Mouse (Mus musculus) granulocyte monocyte progenitor cell, adult 5-6 weeks (primary cell): Measurements from ENCODE around the gene Gtf3c6. TPM values are rescaled to one million over a fixed set of nuclear protein-coding genes. Genes with fewer than 3 reads are reported as not detected.
A peak's percentile ranks its signal among the peaks of the same experiment; 100 is the strongest.

Source experiments
- ATAC-seq: replicated peaks from 2 replicates; pipeline ENCODE4 v1.8.0; 2016; ENCODE audit warnings: mild to moderate bottlenecking, moderate TSS enrichment, inconsistent platforms; ENCODE audit not compliant: poor library complexity, severe bottlenecking
- total RNA-seq, 2 experiments: library from RNA; stranded (forward) in 1 of 2; stranded (reverse) in 1 of 2; fragments of 200-712, 200-1000 nt in 1 of 2; fragments of >200 nt in 1 of 2; fragmentation: Nextera tagmentation in 1 of 2; gene quantifications; 2 replicates each; pipeline ENCODE4 v1.2.3; 2014 to 2017

Gtf3c6 gene
- total RNA-seq (2014; fragmentation: Nextera tagmentation) (79.4 and 107 TPM in 2 replicates), total RNA-seq (2017) (199 and 236 TPM in 2 replicates)

- ATAC-seq: peak; percentile 60
Observed at GRCm38 (mm10) chr10:40257414-40258255, at the start of gene Gtf3c6. TSS of gene Gtf3c6 (minus strand) at chr10:40258108.

DNA sequence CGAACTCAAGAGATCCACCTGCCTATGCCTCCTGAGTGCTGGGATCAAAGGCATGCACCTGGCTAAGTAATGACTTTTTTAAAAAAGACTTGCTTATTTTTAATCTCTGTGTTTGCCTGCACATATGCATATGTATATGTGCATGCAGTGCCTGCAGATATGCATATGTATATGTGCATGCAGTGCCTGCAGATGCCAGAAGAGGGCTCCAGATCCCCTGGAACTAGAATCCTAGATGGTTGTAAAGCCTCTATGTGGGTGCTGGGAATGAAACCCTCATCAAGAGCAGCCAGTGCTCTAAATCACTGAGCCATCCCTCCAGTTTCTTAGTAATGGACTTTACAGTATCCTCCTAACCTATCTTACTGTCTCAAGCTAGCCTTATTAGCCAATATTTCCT lies 48.1 kb upstream of the Gtf3c6 start:
- no peak for ATAC-seq

- ATAC-seq: peak; percentile 87
Observed at GRCm38 (mm10) chr10:40302140-40302985, 44.5 kb upstream of the Gtf3c6 start, which contains the start of gene Amd1. TSS of gene Amd1 (minus strand) at chr10:40302186.

GRCm38 (mm10) chr10:40301181-40302075 lies 43.5 kb upstream of the Gtf3c6 start:
- ATAC-seq: 0 out of 2 replicates have a peak, but pooled peaks have one; percentile 4

DNA sequence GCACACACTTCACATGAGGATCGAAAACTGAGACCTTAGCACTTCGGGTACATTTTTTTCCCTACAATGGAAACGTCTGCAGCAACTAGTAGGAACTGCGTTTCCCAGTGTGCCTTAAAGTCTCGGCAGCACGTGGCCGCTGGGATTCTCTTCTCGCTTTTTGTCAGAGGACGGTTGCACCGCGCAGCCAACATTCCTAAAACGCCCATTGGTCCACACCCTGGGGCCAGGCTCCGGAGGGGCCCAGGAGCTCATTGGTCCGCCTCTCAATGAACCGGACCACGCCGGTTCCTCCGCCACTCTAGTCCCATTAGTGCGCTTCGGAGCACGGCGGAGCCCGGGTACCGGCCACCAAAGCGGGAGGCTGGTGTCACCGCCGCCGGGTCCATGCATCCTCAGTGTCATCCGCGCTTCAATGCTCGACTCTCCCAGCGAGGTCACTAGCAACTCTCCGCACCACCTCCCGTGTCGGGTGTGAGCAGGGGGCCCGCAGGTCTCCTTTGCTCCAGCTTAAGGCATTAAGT lies 42.8 kb upstream of the Gtf3c6 start:
- peak; percentile 72 for ATAC-seq

DNA sequence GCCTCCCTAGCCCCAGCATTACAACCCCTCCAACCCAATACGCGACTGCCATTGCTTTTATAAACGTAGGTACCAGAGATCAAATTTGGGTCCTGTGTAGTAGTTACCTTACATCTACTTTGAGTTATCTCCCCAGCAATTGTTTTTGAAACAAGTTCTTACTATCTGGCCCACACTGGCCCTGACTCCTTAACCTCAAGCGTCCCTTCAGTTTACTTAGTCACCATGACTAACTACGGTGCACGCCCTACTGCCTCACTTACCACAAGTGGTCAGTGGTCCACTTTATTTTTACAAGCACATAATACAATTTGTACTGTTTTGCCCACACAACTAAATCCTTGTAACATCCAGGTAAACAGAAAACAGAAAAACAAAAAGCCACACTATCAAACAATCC lies 34.7 kb upstream of the Gtf3c6 start:
- ATAC-seq: no peak

GRCm38 (mm10) chr10:40286767-40287166 lies 28.9 kb upstream of the Gtf3c6 start:
- no peak for ATAC-seq

DNA sequence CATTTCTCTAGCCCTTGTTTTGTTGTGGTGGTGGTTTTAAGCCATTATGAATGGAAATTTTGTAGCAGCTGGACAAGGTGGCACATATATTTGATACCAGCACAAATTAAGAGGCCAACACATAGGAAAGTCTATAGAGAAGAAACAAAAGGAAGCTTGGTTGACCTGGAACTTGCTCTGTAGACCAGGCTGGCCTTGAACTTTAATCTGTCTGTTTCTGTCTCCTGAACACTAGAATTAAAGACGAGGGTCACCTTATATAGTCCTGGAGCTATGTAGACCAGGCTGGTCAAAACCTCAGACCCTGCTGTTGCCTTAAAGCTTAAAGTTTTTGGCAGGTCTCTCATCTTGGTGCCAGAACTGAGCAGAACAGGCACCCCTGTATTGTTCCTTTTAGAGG lies 27.7 kb upstream of the Gtf3c6 start:
- no peak for ATAC-seq

DNA sequence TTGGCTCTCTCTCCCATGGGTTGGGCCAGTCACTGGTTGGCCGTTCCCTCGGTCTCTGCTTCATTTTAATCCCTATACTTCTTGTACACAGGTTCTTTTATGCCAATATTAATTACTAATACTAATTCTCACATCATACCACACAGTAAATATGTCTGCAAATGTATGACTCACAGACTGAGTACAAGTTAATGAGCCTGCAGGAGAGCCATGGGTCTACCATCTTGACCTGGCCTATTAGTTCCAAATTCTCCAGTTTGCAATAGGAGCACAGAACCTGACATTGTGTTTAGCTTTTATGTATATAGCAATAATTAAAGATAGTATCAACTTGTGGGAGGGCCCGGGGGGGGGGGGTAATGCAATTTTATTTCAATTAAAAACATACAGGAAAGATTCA lies 27.1 kb upstream of the Gtf3c6 start:
- no peak for ATAC-seq

GRCm38 (mm10) chr10:40284179-40284831 lies 26.4 kb upstream of the Gtf3c6 start:
- no peak for ATAC-seq

- no peak for ATAC-seq
Observed at GRCm38 (mm10) chr10:40283636-40284035, 25.7 kb upstream of the Gtf3c6 start.

- ATAC-seq: no peak
Observed at GRCm38 (mm10) chr10:40281565-40281964, 23.7 kb upstream of the Gtf3c6 start.

DNA sequence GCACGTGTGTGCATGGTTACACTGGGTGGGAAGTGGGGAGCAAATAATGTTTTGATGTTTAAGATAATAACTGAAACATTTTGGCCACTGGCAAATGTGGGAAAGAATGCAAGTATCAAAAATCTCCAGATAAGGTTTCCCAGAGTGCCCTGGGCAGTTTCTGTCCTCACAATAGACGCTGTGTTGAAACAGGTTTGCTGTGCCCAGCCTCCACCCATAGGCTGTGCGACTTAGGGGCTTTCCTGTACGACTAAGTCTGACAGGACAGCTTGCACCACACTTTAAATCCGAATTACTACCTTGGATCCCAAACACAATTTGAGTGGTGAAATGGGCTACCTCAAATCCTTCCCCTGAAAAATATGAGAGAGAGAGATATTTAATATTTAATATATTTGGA lies 20.4 kb upstream of the Gtf3c6 start:
- ATAC-seq: peak; percentile 26; the same call in 1 of the 2 replicates

DNA sequence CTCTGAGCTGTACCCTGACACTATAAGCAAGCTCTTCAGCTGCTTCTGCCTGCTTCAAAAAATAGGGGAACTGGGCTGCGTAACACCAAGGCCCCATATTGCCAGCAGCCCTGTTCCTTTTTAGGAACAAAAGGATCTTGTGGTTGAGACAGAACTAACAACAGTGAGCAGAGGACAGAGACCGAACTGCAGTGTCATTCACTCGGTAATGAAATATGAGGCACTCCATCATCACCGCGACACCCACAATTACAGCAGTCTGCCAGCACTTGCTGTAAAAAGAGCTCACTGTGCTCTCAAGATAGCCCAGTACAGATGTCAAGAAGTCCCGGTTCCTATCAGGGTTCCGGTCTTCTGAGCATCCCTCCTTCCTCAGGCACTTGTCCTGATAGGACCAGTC lies 18.1 kb upstream of the Gtf3c6 start:
- peak; percentile 98 for ATAC-seq

DNA sequence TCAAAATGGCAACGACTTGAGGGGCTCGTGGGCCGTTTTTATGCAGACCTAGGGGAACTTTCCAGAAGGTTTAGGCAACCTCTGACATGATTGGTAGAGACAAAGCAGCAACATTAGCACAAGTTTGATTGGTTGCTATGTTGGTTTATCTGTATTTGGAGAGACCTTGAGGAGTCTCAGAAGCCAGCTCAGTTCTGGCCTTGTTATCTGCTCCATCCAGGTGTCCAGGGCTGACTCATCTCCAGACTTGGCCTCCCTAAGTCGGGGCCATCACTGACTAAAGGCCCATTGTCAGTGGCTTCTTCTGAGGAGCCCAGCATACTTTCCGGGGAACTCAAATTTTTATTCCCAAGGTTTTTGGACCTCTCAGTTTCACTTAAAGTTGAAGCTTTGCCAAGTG lies 16.0 kb upstream of the Gtf3c6 start:
- ATAC-seq: no peak

DNA sequence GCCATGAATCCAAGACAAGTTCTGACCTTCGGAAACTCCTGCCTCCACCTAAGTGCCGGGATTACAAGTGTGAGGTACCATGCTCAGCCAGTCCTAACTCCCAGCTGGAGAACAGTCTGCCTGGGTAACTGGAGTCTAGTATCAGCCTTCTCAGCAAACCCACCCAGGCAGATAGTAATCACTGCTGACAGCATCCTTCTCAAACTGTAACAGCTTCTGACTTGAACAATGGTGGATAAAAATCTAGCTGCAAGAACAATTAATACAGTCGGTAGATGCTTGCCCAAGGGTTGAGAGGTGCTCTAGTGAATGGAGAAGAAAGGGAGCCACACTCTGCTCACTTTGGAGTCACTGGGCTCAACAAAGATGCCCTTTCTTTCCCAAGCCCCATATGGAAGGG lies 13.3 kb upstream of the Gtf3c6 start:
- ATAC-seq: no peak

DNA sequence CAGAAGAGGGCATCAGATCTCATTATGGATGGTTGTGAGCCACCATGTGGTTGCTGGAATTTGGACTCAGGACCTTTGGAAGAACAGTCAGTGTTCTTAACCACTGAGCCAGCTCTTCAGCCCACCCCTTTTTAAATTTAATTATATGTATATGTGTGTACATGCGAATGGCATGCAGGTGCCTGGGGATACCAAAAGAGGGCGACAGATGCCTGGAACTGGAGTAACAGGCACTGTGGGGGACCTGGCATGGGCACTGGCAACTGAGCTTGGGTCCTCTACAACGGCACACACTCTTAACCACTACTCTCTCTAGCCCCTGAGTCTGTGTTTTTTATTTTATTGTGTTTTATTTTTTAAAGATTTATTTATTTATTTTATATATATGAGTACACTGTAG lies 7.0 kb upstream of the Gtf3c6 start:
- ATAC-seq: no peak

GRCm38 (mm10) chr10:40263691-40264090 lies 5.8 kb upstream of the Gtf3c6 start:
- no peak for ATAC-seq

DNA sequence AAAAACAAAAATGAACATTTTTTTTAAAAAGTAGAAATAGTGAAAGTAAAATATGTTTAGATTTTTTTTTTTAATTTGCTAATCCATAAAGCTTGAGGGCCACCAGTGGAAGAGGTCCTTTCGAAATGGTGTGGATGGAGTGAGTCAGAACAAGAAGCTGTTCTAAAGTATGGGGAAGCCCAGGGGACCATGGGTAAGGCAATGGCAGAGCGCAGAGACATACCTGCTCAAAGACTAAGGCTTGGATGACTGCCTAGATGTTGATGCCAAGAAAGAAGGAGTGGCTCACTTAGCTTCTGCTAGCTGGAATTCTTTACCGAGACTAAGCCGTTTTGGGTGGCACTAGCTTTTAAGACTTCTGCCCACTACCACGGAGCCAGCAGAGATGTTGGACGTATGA lies 4.3 kb upstream of the Gtf3c6 start:
- no peak for ATAC-seq
